Mouse (Mus musculus) spleen, adult 2 months (tissue): ENCODE measurements around the gene BC048679. TPM values are rescaled to one million over a fixed set of nuclear protein-coding genes. Genes with fewer than 3 reads are reported as not detected.

Experiments used
- DNase-seq, 2 experiments: peaks; one replicate each; pipeline versions ENCODE4 v3.0.0 to v3.0.0-alpha.2; 2012 to 2021; ENCODE audit warnings: low spot score in 2 of 2, low read depth in 1 of 2
- H3K27ac ChIP-seq: fragments of 200-500 bp; 2 replicates; pipeline ENCODE4 v1.5.1; 2012; ENCODE audit warnings: low read length, inconsistent platforms; ENCODE audit not compliant: insufficient read depth
- H3K27me3 ChIP-seq: fragments of 200-500 bp; 2 replicates; pipeline ENCODE4 v1.6.1; 2012; ENCODE audit warnings: mild to moderate bottlenecking, moderate library complexity, low read length, inconsistent platforms; ENCODE audit not compliant: control insufficient read depth, insufficient read depth
- H3K36me3 ChIP-seq: fragments of 200-500 bp; 2 replicates; pipeline ENCODE4 v1.6.1; 2012; ENCODE audit warnings: mild to moderate bottlenecking, low read length, inconsistent platforms; ENCODE audit not compliant: control insufficient read depth, insufficient read depth
- H3K4me1 ChIP-seq: fragments of 200-500 bp; 2 replicates; pipeline ENCODE4 v1.6.1; 2011; ENCODE audit warnings: inconsistent platforms; ENCODE audit not compliant: control insufficient read depth, insufficient read depth, insufficient read length
- H3K4me3 ChIP-seq: fragments of 200-500 bp; 2 replicates; pipeline ENCODE4 v1.5.1; 2011; ENCODE audit warnings: mild to moderate bottlenecking, inconsistent platforms; ENCODE audit not compliant: insufficient read depth, insufficient read length; ENCODE audit errors: extremely low read depth
- CTCF ChIP-seq: fragments of 200-500 bp; IDR thresholded peaks from 2 replicates; pipeline ENCODE4 v1.5.1; 2011; ENCODE audit warnings: mild to moderate bottlenecking, inconsistent platforms; ENCODE audit not compliant: insufficient read depth, insufficient read length, insufficient replicate concordance; ENCODE audit errors: extremely low read depth
- POLR2A ChIP-seq: fragments of 200-500 bp; IDR thresholded peaks from 2 replicates; pipeline ENCODE4 v1.6.1; 2011; ENCODE audit warnings: low read depth, low read length, inconsistent platforms
- WGBS: fragments of 180-500 bp; shearing (Covaris S2); methylation state at CpG from one replicate; pipeline ENCODE4 v1.1.7; 2018; 5-methylcytosine and 5-hydroxymethylcytosine counted together
- polyA plus RNA-seq: library from polyadenylated mRNA; depleted of rRNA; stranded (reverse); fragments of >200 nt; gene quantifications from 2 replicates; pipeline ENCODE4 v1.2.3, GENCODE M21; 2012

BC048679 gene
- polyA plus RNA-seq, 1 experiment = not detected

GRCm38 (mm10) chr7:81531462-81531861 lies 33.4 kb upstream of the BC048679 start:
- 93% methylated on average over 1 of the region's 1 CpGs for WGBS
- Histone ChIP-seq H3K4me1 (peaks cover 2% of the 10 kb centered on the region; the same call in 1 of the 2 replicates), H3K4me3 (no peak overlapping the region), H3K27me3 (no peaks in the 10 kb centered on the region), H3K27ac (no peak overlapping the region), H3K36me3 (peaks cover 30% of the 10 kb centered on the region)
- no peak for TF ChIP-seq POLR2A
- no peak for TF ChIP-seq CTCF
- DNase-seq = no peak

- Histone ChIP-seq H3K4me1 (peaks cover 7% of the 10 kb centered on the region; the same call in 1 of the 2 replicates), H3K27ac (no peak overlapping the region), H3K36me3 (peaks cover 22% of the 10 kb centered on the region), H3K4me3 (no peak overlapping the region), H3K27me3 (no peaks in the 10 kb centered on the region)
- DNase-seq = no peak
- WGBS = 81% methylated on average over 8 of the region's 8 CpGs
- no peak for TF ChIP-seq POLR2A
- TF ChIP-seq CTCF = no peak
Measured at GRCm38 (mm10) chr7:81528918-81529317, 30.8 kb upstream of the BC048679 start.

GRCm38 (mm10) chr7:81523663-81524017 lies 25.6 kb upstream of the BC048679 start:
- Histone ChIP-seq H3K27ac (peak overlapping the region; percentile 87), H3K36me3 (peaks cover 3% of the 10 kb centered on the region; the same call in 1 of the 2 replicates), H3K4me1 (peaks cover 9% of the 10 kb centered on the region; the same call in 1 of the 2 replicates), H3K4me3 (peak overlapping the region; percentile 83), H3K27me3 (no peaks in the 10 kb centered on the region)
- 5% methylated on average over 13 of the region's 13 CpGs for WGBS
- TF ChIP-seq POLR2A (no peak), CTCF (no peak)
- DNase-seq = no peak

GRCm38 (mm10) chr7:81523008-81523662 lies 25.1 kb upstream of the BC048679 start:
- TF ChIP-seq CTCF = no peak
- peak; percentile 85 for TF ChIP-seq POLR2A
- H3K4me1 ChIP-seq = peaks cover 9% of the 10 kb centered on the region; the same call in 1 of the 2 replicates
- peaks cover 3% of the 10 kb centered on the region; the same call in 1 of the 2 replicates for H3K36me3 ChIP-seq
- peak; percentile 83 to 86 for DNase-seq
- peak overlapping the region; percentile 83 for H3K4me3 ChIP-seq
- under 1% methylated on average over 31 of the region's 31 CpGs for WGBS
- H3K27ac ChIP-seq = peak overlapping the region; percentile 93
- no peaks in the 10 kb centered on the region for H3K27me3 ChIP-seq

- WGBS = 68% methylated on average over 6 of the region's 6 CpGs
Measured at GRCm38 (mm10) chr7:81516154-81517030, 18.3 kb upstream of the BC048679 start.

GRCm38 (mm10) chr7:81514906-81515590 lies 17.0 kb upstream of the BC048679 start:
- Histone ChIP-seq H3K4me3 (no peak overlapping the region), H3K27ac (no peak overlapping the region)

More at GRCm38 (mm10) chr7:81516154-81517030, 18.3 kb upstream of the BC048679 start:
- Histone ChIP-seq H3K27ac (no peak overlapping the region), H3K4me1 (no peaks in the 10 kb centered on the region), H3K36me3 (no peaks in the 10 kb centered on the region), H3K27me3 (no peaks in the 10 kb centered on the region), H3K4me3 (no peak overlapping the region)
- TF ChIP-seq POLR2A (no peak), CTCF (no peak)
- DNase-seq = no peak

More at GRCm38 (mm10) chr7:81514906-81515590, 17.0 kb upstream of the BC048679 start:
- TF ChIP-seq POLR2A = no peak
- no peak for TF ChIP-seq CTCF
- no peak for DNase-seq
- Histone ChIP-seq H3K4me1 (no peaks in the 10 kb centered on the region), H3K27me3 (no peaks in the 10 kb centered on the region), H3K36me3 (no peaks in the 10 kb centered on the region)
- WGBS = 53% methylated on average over 13 of the region's 13 CpGs
